In genomic region chrX:163253048-163253447, GRCm38 (mm10) we compare ENCODE assay signal across 25 mouse cellular contexts.
"Had no signal": no experiment of that assay in that cellular context is flagged by ENCODE, and none has a peak within 500 bp of the region (broad histone marks: within the 10 kb centered on the region; RNA-seq: fewer than 3 reads in every experiment).

No protein-coding gene starts in this region.

- H3K27me3 ChIP-seq: heart, embryonic 13.5 days; heart, embryonic 15.5 days; liver, embryonic 13.5 days had no signal

- H3K36me3 ChIP-seq: heart, embryonic 13.5 days; heart, embryonic 15.5 days; hindbrain, embryonic 13.5 days; hindbrain, embryonic 15.5 days; kidney, embryonic 15.5 days; limb, embryonic 10.5 days; limb, embryonic 12.5 days; liver, embryonic 13.5 days; liver, embryonic 15.5 days had no signal

- DNase-seq: gastrocnemius, postnatal 14 days; gastrocnemius, postnatal 36 days; heart, adult 11 months; heart, adult 2 months; heart, postnatal 14 days; heart, postnatal 36 days; kidney, adult 11 months; kidney, adult 2 months; kidney, adult 9 months; kidney, postnatal 14 days; kidney, postnatal 36 days; layer of hippocampus, adult 9-11 months; liver; liver, embryonic 13.5 days had no signal

- H3K9me3 ChIP-seq: heart, embryonic 13.5 days; heart, embryonic 15.5 days; hindbrain, embryonic 13.5 days; hindbrain, embryonic 15.5 days; kidney, embryonic 15.5 days; limb, embryonic 10.5 days; limb, embryonic 12.5 days; liver, embryonic 13.5 days; liver, embryonic 15.5 days had no signal

- H3K9ac ChIP-seq: heart, embryonic 13.5 days; heart, embryonic 15.5 days; hindbrain, embryonic 13.5 days; hindbrain, embryonic 15.5 days; kidney, embryonic 15.5 days; limb, embryonic 12.5 days; liver, embryonic 13.5 days; liver, embryonic 15.5 days had no signal

- H3K4me3 ChIP-seq: heart, adult 2 months; heart, embryonic 13.5 days; heart, embryonic 15.5 days; hindbrain, embryonic 13.5 days; hindbrain, embryonic 15.5 days; kidney, embryonic 15.5 days; left cerebral cortex, adult 2 months; limb, embryonic 10.5 days; limb, embryonic 12.5 days; liver, embryonic 13.5 days; liver, embryonic 15.5 days had no signal

- H3K4me1 ChIP-seq: heart, embryonic 13.5 days; heart, embryonic 15.5 days; hindbrain, embryonic 13.5 days; hindbrain, embryonic 15.5 days; kidney, embryonic 15.5 days; limb, embryonic 10.5 days; limb, embryonic 12.5 days; liver, embryonic 13.5 days; liver, embryonic 15.5 days had no signal

- H3K27ac ChIP-seq: heart, adult 2 months; heart, embryonic 13.5 days; heart, embryonic 15.5 days; hindbrain, embryonic 13.5 days; hindbrain, embryonic 15.5 days; hindbrain, postnatal 0 days; kidney, embryonic 15.5 days; kidney, postnatal 0 days; left cerebral cortex, adult 2 months; limb, embryonic 10.5 days; limb, embryonic 12.5 days; liver, embryonic 13.5 days; liver, embryonic 15.5 days had no signal
